Mouse (Mus musculus): ENCODE results near the gene Syde2. TPM values are rescaled to one million over a fixed set of nuclear protein-coding genes. Genes with fewer than 3 reads are reported as not detected.

The Syde2 gene
- polyA plus RNA-seq (2012; rRNA removed) = 2.3 and 2.6 TPM in 2 replicates

GRCm38 (mm10) chr3:145987268-145987969, at the start of gene Syde2:
Syde2 (plus strand) TSS chr3:145987870.

Other genes starting within 250 kb of the Syde2 start
- gene Ddah1, start 229.2 kb upstream of the Syde2 start, polyA plus RNA-seq (2012; rRNA removed) = 60.8 and 76.4 TPM in 2 replicates
- 17.4 and 19.4 TPM in 2 replicates for gene Bcl10, start 65.1 kb upstream of the Syde2 start, polyA plus RNA-seq (2012; rRNA removed)
- gene 2410004B18Rik, start 49.9 kb upstream of the Syde2 start, polyA plus RNA-seq (2012; rRNA removed) = 44.4 and 52.5 TPM in 2 replicates
- gene Wdr63, start 120.3 kb downstream of the Syde2 start, polyA plus RNA-seq (2012; rRNA removed) = 1.3 and 1.6 TPM in 2 replicates
- gene Mcoln3, start 129.6 kb downstream of the Syde2 start, polyA plus RNA-seq (2012; rRNA removed) = 0.59 and 1.4 TPM in 2 replicates
- 0.98 and 1.5 TPM in 2 replicates for gene Mcoln2, start 162.0 kb downstream of the Syde2 start, polyA plus RNA-seq (2012; rRNA removed)
- 0.23 and 0.46 TPM in 2 replicates for gene Lpar3, start 233.1 kb downstream of the Syde2 start, polyA plus RNA-seq (2012; rRNA removed)